Mouse (Mus musculus) monocyte, adult 5-6 weeks (primary cell): ENCODE data around the gene Insyn1. TPM values are rescaled to one million over a fixed set of nuclear protein-coding genes. Genes with fewer than 3 reads are reported as not detected.

ENCODE experiments used
- ATAC-seq: fragments of 153-309, 156-312 bp; replicated peaks from 2 replicates; pipeline ENCODE4 v1.8.0; 2017; ENCODE audit warnings: mild to moderate bottlenecking; ENCODE audit not compliant: low TSS enrichment, insufficient number of reproducible peaks, severe bottlenecking, poor library complexity, low FRiP score
- total RNA-seq: library from RNA; stranded (forward); fragments of 200-1000, 200-491, 200-594 nt; gene quantifications from 3 replicates; pipeline ENCODE4 v1.2.3, GENCODE M21; 2017

Insyn1 gene
- total RNA-seq, 1 experiment from 2014 or later = not detected

- ATAC-seq = no peak
Observed at GRCm38 (mm10) chr9:58470466-58470865, 17.9 kb upstream of the Insyn1 start.

- no peak for ATAC-seq
Observed at GRCm38 (mm10) chr9:58473211-58473815, 15.1 kb upstream of the Insyn1 start.

GRCm38 (mm10) chr9:58487076-58487475 lies 1.3 kb upstream of the Insyn1 start:
- no peak for ATAC-seq

GRCm38 (mm10) chr9:58489133-58489864 lies 896 bp downstream of the Insyn1 start:
- no peak for ATAC-seq

GRCm38 (mm10) chr9:58489865-58490165 lies 1.4 kb downstream of the Insyn1 start:
- no peak for ATAC-seq

GRCm38 (mm10) chr9:58490391-58490790 lies 2.0 kb downstream of the Insyn1 start:
- ATAC-seq = no peak

- no peak for ATAC-seq
Observed at GRCm38 (mm10) chr9:58495035-58495434, 6.6 kb downstream of the Insyn1 start.

GRCm38 (mm10) chr9:58496470-58497182 lies 8.2 kb downstream of the Insyn1 start:
- ATAC-seq = no peak

- ATAC-seq = no peak
Observed at GRCm38 (mm10) chr9:58497942-58498341, 9.5 kb downstream of the Insyn1 start.

- no peak for ATAC-seq
Observed at GRCm38 (mm10) chr9:58500946-58501345, 12.5 kb downstream of the Insyn1 start.

GRCm38 (mm10) chr9:58507216-58508005 lies 19.0 kb downstream of the Insyn1 start:
- ATAC-seq = no peak

GRCm38 (mm10) chr9:58510452-58510851 lies 22.0 kb downstream of the Insyn1 start:
- ATAC-seq = 0 out of 2 replicates have a peak, but pooled peaks have one; percentile 29

GRCm38 (mm10) chr9:58513749-58514148 lies 25.3 kb downstream of the Insyn1 start:
- ATAC-seq = no peak

- no peak for ATAC-seq
Observed at GRCm38 (mm10) chr9:58516480-58516879, 28.1 kb downstream of the Insyn1 start.

GRCm38 (mm10) chr9:58517866-58518750 lies 29.7 kb downstream of the Insyn1 start:
- no peak for ATAC-seq

- no peak for ATAC-seq
Observed at GRCm38 (mm10) chr9:58519953-58520352, 31.6 kb downstream of the Insyn1 start.

- no peak for ATAC-seq
Observed at GRCm38 (mm10) chr9:58520816-58521581, 32.6 kb downstream of the Insyn1 start.
